Mouse (Mus musculus): Measurements from ENCODE around the gene Hmgxb4. TPM values are rescaled to one million over a fixed set of nuclear protein-coding genes. Genes with fewer than 3 reads are reported as not detected.
A peak's percentile ranks its signal among the peaks of the same experiment; 100 is the strongest.

Hmgxb4 gene
- polyA plus RNA-seq, 1 experiment = 35.5 TPM

GRCm38 (mm10) chr8:75038497-75038896 is 45.3 kb downstream of the Hmgxb4 start:
- TF ChIP-seq POLR2A (IDR thresholded peaks at IDR 0.05; ENCODE audit: borderline replicate concordance, insufficient read depth, low read length) (no peak), CTCF (IDR thresholded peaks at IDR 0.05; ENCODE audit: borderline replicate concordance, insufficient read depth, low read depth, low read length) (no peak)
- H3K4me1 ChIP-seq (ENCODE audit: control insufficient read depth, insufficient read depth, low read length) = peaks cover 5% of the 10 kb centered on the region
- H3K4me3 ChIP-seq (replicated peaks; ENCODE audit: insufficient read depth, low read depth, low read length) = no peak overlapping the region
- no peaks in the 10 kb centered on the region for H3K27me3 ChIP-seq (ENCODE audit: control insufficient read depth, insufficient read depth, low read length)
- no peak overlapping the region for H3K27ac ChIP-seq (ENCODE audit: insufficient read depth, low read length)
- DNase-seq = no peak

GRCm38 (mm10) chr8:75039754-75040153 is 46.6 kb downstream of the Hmgxb4 start:
- peaks cover 5% of the 10 kb centered on the region for H3K4me1 ChIP-seq (ENCODE audit: control insufficient read depth, insufficient read depth, low read length)
- no peak for TF ChIP-seq CTCF (IDR thresholded peaks at IDR 0.05; ENCODE audit: borderline replicate concordance, insufficient read depth, low read depth, low read length)
- no peak for TF ChIP-seq POLR2A (IDR thresholded peaks at IDR 0.05; ENCODE audit: borderline replicate concordance, insufficient read depth, low read length)
- 87% methylated on average over 1 of the region's 1 CpGs for WGBS
- no peaks in the 10 kb centered on the region for H3K27me3 ChIP-seq (ENCODE audit: control insufficient read depth, insufficient read depth, low read length)
- no peak overlapping the region for H3K27ac ChIP-seq (ENCODE audit: insufficient read depth, low read length)
- H3K4me3 ChIP-seq (replicated peaks; ENCODE audit: insufficient read depth, low read depth, low read length) = no peak overlapping the region
- DNase-seq = no peak

GRCm38 (mm10) chr8:75042171-75042570 is 49.0 kb downstream of the Hmgxb4 start:
- Histone ChIP-seq H3K4me1 (ENCODE audit: control insufficient read depth, insufficient read depth, low read length) (peaks cover 9% of the 10 kb centered on the region), H3K27me3 (ENCODE audit: control insufficient read depth, insufficient read depth, low read length) (no peaks in the 10 kb centered on the region), H3K4me3 (replicated peaks; ENCODE audit: insufficient read depth, low read depth, low read length) (no peak overlapping the region), H3K27ac (ENCODE audit: insufficient read depth, low read length) (no peak overlapping the region; the same call in 1 of the 2 replicates)
- 23% methylated on average over 2 of the region's 2 CpGs for WGBS
- TF ChIP-seq POLR2A (IDR thresholded peaks at IDR 0.05; ENCODE audit: borderline replicate concordance, insufficient read depth, low read length) = no peak
- TF ChIP-seq CTCF (IDR thresholded peaks at IDR 0.05; ENCODE audit: borderline replicate concordance, insufficient read depth, low read depth, low read length) = no peak
- DNase-seq = peak; percentile 20 to 56

GRCm38 (mm10) chr8:75042974-75043373 is 49.8 kb downstream of the Hmgxb4 start:
- WGBS = 94% methylated on average over 1 of the region's 1 CpGs
- H3K27ac ChIP-seq (ENCODE audit: insufficient read depth, low read length) = no peak overlapping the region
- no peak overlapping the region for H3K4me3 ChIP-seq (replicated peaks; ENCODE audit: insufficient read depth, low read depth, low read length)
- no peak for TF ChIP-seq CTCF (IDR thresholded peaks at IDR 0.05; ENCODE audit: borderline replicate concordance, insufficient read depth, low read depth, low read length)
- TF ChIP-seq POLR2A (IDR thresholded peaks at IDR 0.05; ENCODE audit: borderline replicate concordance, insufficient read depth, low read length) = no peak
- H3K27me3 ChIP-seq (ENCODE audit: control insufficient read depth, insufficient read depth, low read length) = no peaks in the 10 kb centered on the region
- no peak for DNase-seq
- H3K4me1 ChIP-seq (ENCODE audit: control insufficient read depth, insufficient read depth, low read length) = peaks cover 9% of the 10 kb centered on the region

GRCm38 (mm10) chr8:75046303-75046702 is 53.1 kb downstream of the Hmgxb4 start:
- Histone ChIP-seq H3K27me3 (ENCODE audit: control insufficient read depth, insufficient read depth, low read length) (no peaks in the 10 kb centered on the region), H3K4me1 (ENCODE audit: control insufficient read depth, insufficient read depth, low read length) (peaks cover 9% of the 10 kb centered on the region), H3K4me3 (replicated peaks; ENCODE audit: insufficient read depth, low read depth, low read length) (no peak overlapping the region), H3K27ac (ENCODE audit: insufficient read depth, low read length) (peak overlapping the region; percentile 6)
- 10% methylated on average over 1 of the region's 1 CpGs for WGBS
- TF ChIP-seq CTCF (IDR thresholded peaks at IDR 0.05; ENCODE audit: borderline replicate concordance, insufficient read depth, low read depth, low read length) (no peak), POLR2A (IDR thresholded peaks at IDR 0.05; ENCODE audit: borderline replicate concordance, insufficient read depth, low read length) (no peak)
- peak; percentile 47 to 53 for DNase-seq

GRCm38 (mm10) chr8:75047784-75048183 is 54.6 kb downstream of the Hmgxb4 start:
- no peaks in the 10 kb centered on the region for H3K27me3 ChIP-seq (ENCODE audit: control insufficient read depth, insufficient read depth, low read length)
- WGBS = 93% methylated on average over 3 of the region's 3 CpGs
- no peak for DNase-seq
- peaks cover 9% of the 10 kb centered on the region for H3K4me1 ChIP-seq (ENCODE audit: control insufficient read depth, insufficient read depth, low read length)
- no peak for TF ChIP-seq CTCF (IDR thresholded peaks at IDR 0.05; ENCODE audit: borderline replicate concordance, insufficient read depth, low read depth, low read length)
- TF ChIP-seq POLR2A (IDR thresholded peaks at IDR 0.05; ENCODE audit: borderline replicate concordance, insufficient read depth, low read length) = no peak
- no peak overlapping the region for H3K27ac ChIP-seq (ENCODE audit: insufficient read depth, low read length)
- no peak overlapping the region for H3K4me3 ChIP-seq (replicated peaks; ENCODE audit: insufficient read depth, low read depth, low read length)

- Histone ChIP-seq H3K27me3 (ENCODE audit: control insufficient read depth, insufficient read depth, low read length) (no peaks in the 10 kb centered on the region), H3K4me1 (ENCODE audit: control insufficient read depth, insufficient read depth, low read length) (no peaks in the 10 kb centered on the region), H3K27ac (ENCODE audit: insufficient read depth, low read length) (no peak overlapping the region), H3K4me3 (replicated peaks; ENCODE audit: insufficient read depth, low read depth, low read length) (no peak overlapping the region)
- WGBS = 74% methylated on average over 4 of the region's 4 CpGs
- DNase-seq = no peak
- no peak for TF ChIP-seq CTCF (IDR thresholded peaks at IDR 0.05; ENCODE audit: borderline replicate concordance, insufficient read depth, low read depth, low read length)
Observed at GRCm38 (mm10) chr8:75053342-75053741, 60.2 kb downstream of the Hmgxb4 start.

GRCm38 (mm10) chr8:75055673-75056072 is 62.5 kb downstream of the Hmgxb4 start:
- no peak for TF ChIP-seq POLR2A (IDR thresholded peaks at IDR 0.05; ENCODE audit: borderline replicate concordance, insufficient read depth, low read length)
- TF ChIP-seq CTCF (IDR thresholded peaks at IDR 0.05; ENCODE audit: borderline replicate concordance, insufficient read depth, low read depth, low read length) = no peak
- no peak for DNase-seq
- Histone ChIP-seq H3K27me3 (ENCODE audit: control insufficient read depth, insufficient read depth, low read length) (no peaks in the 10 kb centered on the region), H3K4me3 (replicated peaks; ENCODE audit: insufficient read depth, low read depth, low read length) (no peak overlapping the region), H3K27ac (ENCODE audit: insufficient read depth, low read length) (no peak overlapping the region), H3K4me1 (ENCODE audit: control insufficient read depth, insufficient read depth, low read length) (no peaks in the 10 kb centered on the region)
- WGBS = 95% methylated on average over 2 of the region's 2 CpGs

All from cerebellum, adult 2 months (tissue).